Mouse (Mus musculus): ENCODE results near the gene Krt72. TPM values are rescaled to one million over a fixed set of nuclear protein-coding genes. Genes with fewer than 3 reads are reported as not detected.

The Krt72 gene
- polyA plus RNA-seq (2012; ENCODE audit: low replicate concordance): not detected in 2 replicates

DNA sequence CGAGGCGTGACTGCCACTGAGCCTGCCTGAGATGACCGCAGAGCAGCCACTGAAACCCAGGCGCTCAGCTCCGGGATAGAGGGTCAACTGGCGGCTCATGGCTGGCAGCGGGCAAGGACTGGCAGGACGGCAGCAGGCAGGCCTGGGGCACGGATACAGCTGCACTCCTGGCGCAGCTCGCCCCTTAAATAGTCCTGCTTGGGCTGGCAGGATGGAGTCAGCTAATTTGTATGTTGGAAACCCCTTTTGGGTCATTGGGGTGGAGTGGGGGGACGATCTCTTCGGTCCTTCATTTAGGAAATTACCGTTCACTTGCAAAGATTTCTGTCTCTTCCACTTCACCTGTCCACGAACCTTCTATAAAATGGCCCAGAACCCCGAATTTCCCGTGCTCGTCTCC is at the start of gene Krt72:
Gene Krt72, minus strand, starts transcription at position 101 of the 400 bp plus-strand sequence.

GRCm38 (mm10) chr15:101817875-101818274 is 31.6 kb upstream of the Krt72 start, which contains the start of gene Krt2:
Gene Krt2 (minus strand): TSS chr15:101818169.

GRCm38 (mm10) chr15:101802296-101802835 is 16.1 kb upstream of the Krt72 start, which contains the start of gene Krt73:
Gene Krt73 (minus strand): TSS chr15:101802346.

GRCm38 (mm10) chr15:101742711-101743110 is 43.5 kb downstream of the Krt72 start, which contains the start of gene Krt71:
Gene Krt71 (minus strand): TSS chr15:101743109.

Other genes with a start within 250 kb of the Krt72 start
- not detected in 2 replicates for gene Krt82, start 235.8 kb downstream of the Krt72 start, polyA plus RNA-seq (2012; ENCODE audit: low replicate concordance)
- not detected in 2 replicates for gene Krt90, start 223.5 kb downstream of the Krt72 start, polyA plus RNA-seq (2012; ENCODE audit: low replicate concordance)
- not detected in 2 replicates for gene Krt75, start 212.6 kb downstream of the Krt72 start, polyA plus RNA-seq (2012; ENCODE audit: low replicate concordance)
- gene Gm5414, start 158.3 kb downstream of the Krt72 start, polyA plus RNA-seq (2012; ENCODE audit: low replicate concordance): not detected in 2 replicates
- gene Gm5478, start 139.1 kb downstream of the Krt72 start, polyA plus RNA-seq (2012; ENCODE audit: low replicate concordance): not detected in 2 replicates
- not detected in 2 replicates for gene Krt6b, start 106.2 kb downstream of the Krt72 start, polyA plus RNA-seq (2012; ENCODE audit: low replicate concordance)
- not detected in 2 replicates for gene Krt6a, start 92.2 kb downstream of the Krt72 start, polyA plus RNA-seq (2012; ENCODE audit: low replicate concordance)
- gene Krt5, start 73.6 kb downstream of the Krt72 start, polyA plus RNA-seq (2012; ENCODE audit: low replicate concordance): not detected in 2 replicates
- gene Krt71, start 43.4 kb downstream of the Krt72 start, polyA plus RNA-seq (2012; ENCODE audit: low replicate concordance): not detected in 2 replicates
- not detected in 2 replicates for gene Krt73, start 15.9 kb upstream of the Krt72 start, polyA plus RNA-seq (2012; ENCODE audit: low replicate concordance)
- gene Krt2, start 31.7 kb upstream of the Krt72 start, polyA plus RNA-seq (2012; ENCODE audit: low replicate concordance): not detected in 2 replicates
- not detected in 2 replicates for gene Krt1, start 64.3 kb upstream of the Krt72 start, polyA plus RNA-seq (2012; ENCODE audit: low replicate concordance)
- not detected in 2 replicates for gene Krt77, start 83.2 kb upstream of the Krt72 start, polyA plus RNA-seq (2012; ENCODE audit: low replicate concordance)
- not detected in 2 replicates for gene Krt76, start 106.5 kb upstream of the Krt72 start, polyA plus RNA-seq (2012; ENCODE audit: low replicate concordance)
- gene Krt4, start 138.3 kb upstream of the Krt72 start, polyA plus RNA-seq (2012; ENCODE audit: low replicate concordance): 0.07 TPM in 1 of 2 replicates, not detected in the other
- not detected in 2 replicates for gene Krt79, start 153.9 kb upstream of the Krt72 start, polyA plus RNA-seq (2012; ENCODE audit: low replicate concordance)
- not detected in 2 replicates for gene Krt78, start 167.8 kb upstream of the Krt72 start, polyA plus RNA-seq (2012; ENCODE audit: low replicate concordance)
- not detected in 2 replicates for gene Krt8, start 218.0 kb upstream of the Krt72 start, polyA plus RNA-seq (2012; ENCODE audit: low replicate concordance)
- gene Krt18, start 241.7 kb upstream of the Krt72 start, polyA plus RNA-seq (2012; ENCODE audit: low replicate concordance): 0.15 and 0.29 TPM in 2 replicates

All from hematopoietic multipotent progenitor cell, adult 10-12 weeks (in vitro differentiated cells).